Mouse (Mus musculus) gastrocnemius, postnatal 14 days (tissue): ENCODE results near the gene Olig2. TPM values are rescaled to one million over a fixed set of nuclear protein-coding genes. Genes with fewer than 3 reads are reported as not detected.

Experiments used
- DNase-seq: peaks from one replicate; pipeline ENCODE4 v3.0.0; 2021; ENCODE audit warnings: mixed read lengths
- intact Hi-C: fragments of 180-260 bp; cut with DNase I; formaldehyde crosslinking; loops from one replicate; pipeline ENCODE4 v1.15.1; 2025; ENCODE audit warnings: low total_unique reads
- long read RNA-seq, 2 experiments: library from polyadenylated mRNA; stranded (forward); transcript quantifications; one replicate each; pipeline ENCODE4 v2.0.0; 2021
- total RNA-seq, 2 experiments: library from RNA; stranded (reverse); gene quantifications; 2 replicates each; pipeline ENCODE4 v1.2.3; 2021

Olig2 gene
- not detected for total RNA-seq
- long read RNA-seq, experiment 1, result 0 reads
- long read RNA-seq, experiment 2, result 0 reads

DNA sequence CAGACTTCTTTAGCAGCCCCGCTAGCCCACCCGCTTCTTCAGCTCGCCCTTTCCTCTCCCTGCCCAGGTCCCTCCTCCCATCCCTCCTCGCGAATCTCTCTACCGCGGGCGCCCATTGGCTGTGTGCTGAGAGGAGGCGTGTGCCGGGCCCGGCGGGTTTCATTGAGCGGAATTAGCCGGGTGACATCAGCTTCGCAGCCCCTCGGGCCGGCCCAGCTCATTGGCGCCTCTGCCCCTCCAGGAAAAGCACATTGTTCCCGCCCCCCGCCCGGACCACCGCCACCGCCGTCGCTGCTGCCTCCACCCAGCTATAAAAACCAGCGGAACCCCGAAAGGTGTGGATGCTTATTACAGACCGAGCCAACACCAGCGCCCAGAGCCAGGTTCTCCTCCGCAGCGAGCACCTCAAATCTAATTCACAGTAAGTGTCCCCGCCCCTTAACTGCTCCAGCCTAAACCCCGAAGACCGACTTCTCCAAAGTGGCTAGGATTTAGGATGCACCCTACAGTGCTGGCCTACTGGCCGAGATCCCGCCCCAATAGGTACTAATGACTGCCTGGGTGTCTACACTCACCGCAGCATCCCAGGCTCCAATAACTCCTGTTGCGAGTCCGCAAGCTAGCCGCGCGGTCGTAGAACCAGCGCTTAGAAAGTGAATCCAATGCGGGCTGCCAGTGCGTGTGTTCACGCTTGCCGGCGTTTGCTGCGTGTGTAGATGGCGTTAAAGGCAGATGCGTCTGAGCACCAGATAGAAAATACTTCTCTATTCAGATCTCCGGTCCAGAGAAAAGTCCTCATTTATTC is at the start of gene Olig2:
Gene Olig2 (plus strand): TSS at position 225 of the 805 bp plus-strand sequence.
- intact Hi-C loops, result no loop called here
- no peak for DNase-seq

DNA sequence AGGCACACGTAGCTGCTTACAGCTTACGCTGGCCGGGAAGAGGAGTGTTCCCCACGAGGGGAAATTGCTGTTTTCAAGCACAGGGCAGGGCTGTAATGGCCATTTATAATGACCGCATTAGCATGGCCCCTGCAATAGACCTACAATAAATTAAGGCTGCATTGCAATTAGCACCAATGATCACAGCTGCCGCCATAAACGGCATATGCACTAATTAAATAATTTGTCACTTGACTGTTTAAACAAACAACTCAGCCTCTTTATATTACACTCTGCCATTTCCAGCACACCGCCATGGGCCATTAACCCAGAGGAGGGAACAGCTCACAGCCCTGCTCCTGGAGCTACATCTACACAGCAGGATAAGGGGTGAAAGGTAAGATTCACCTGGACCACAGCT is 49.4 kb upstream of the Olig2 start:
- DNase-seq, result no peak
- intact Hi-C loops, result no loop called here

- intact Hi-C loops, result no loop called here
- no peak for DNase-seq
Observed at GRCm38 (mm10) chr16:91187046-91187445, 38.2 kb upstream of the Olig2 start.

DNA sequence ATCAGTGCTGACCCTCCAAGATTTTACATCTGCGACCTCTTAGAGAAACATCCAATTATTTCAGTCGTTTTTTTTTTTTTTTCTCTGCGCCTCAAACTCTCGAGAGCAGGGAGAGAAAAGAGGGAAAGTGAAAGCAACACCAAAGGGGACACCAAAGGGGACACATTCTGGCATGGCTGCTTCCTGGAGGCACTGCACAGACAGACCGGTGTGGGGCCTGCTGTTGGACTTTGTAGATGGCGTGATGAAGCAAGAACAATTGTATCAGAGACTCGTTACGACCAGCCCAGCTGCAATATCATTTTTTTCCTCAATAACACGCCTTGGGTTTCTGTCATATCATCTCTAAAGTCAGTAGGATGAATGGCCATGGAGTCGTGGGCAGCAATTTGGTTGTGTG is 37.6 kb upstream of the Olig2 start:
- no peak for DNase-seq
- intact Hi-C loops, result no loop called here

DNA sequence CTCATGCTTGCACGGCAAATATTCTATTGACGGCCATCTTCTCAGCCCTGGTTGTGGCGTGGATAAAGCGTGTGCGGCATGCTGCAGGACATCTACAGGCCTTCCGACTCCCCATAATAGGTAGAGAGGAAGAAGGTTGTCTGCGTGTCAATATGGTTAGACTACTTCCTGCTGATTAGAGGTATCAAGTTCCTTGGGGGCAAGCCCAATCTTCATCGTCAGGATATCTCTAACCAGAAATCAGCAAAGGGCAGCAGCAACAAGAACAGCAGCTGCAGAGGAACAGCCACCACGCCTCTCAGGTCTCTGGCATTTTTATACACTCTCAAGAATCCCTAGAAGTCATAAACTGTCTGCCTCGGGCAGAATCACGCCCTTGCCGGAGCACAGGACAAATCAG is 37.0 kb upstream of the Olig2 start:
- intact Hi-C loops, result no loop called here
- DNase-seq, result no peak

DNA sequence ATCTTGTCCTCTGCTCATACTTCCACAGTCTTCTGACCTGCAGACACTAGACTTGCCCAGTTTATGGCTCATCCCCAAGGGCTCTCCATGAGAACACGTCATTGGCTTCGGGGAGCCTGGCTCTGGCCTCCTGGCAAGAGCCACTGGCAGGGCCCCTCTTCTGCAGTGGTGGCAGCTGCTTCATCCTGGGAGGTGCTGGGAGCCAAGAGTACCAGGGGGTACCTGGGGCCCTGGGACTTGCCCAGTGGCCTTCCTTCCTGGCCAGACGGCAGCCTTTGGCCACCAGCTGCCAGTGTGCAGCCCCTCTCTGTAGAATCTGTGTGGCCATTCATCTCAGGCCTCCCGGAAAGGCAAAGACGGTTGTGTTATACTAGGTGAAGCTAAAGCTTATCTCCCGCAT is 34.0 kb upstream of the Olig2 start:
- DNase-seq, result peak; percentile 14
- intact Hi-C loops, result no loop called here

DNA sequence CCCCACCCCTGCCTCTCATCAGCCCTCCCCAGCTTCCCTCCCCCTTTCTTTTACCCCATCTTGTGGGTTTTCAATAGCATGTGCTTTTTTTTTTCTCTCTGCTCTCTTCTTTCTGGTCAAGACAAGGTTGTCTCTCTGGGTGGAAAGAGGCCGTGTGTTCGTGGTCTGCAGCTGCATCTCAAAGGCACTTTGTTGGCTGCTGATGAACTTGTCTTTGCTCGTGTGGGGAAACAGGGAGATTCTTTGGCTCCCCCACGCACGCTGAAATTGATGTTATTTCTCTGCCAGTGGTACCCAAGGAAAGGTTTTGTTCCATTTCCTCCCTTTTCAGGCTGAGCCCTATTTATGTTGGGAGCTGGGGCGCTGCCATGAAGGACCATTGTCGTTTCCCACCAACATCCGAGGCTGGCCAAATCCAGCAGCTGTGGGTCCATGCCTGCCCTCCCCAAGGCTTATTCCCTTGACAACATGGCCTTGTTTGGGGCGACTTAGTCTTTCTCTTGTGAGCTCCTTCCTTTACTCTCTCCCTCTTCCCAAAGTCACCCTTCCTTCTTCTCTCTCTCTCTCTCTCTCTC is 33.5 kb upstream of the Olig2 start:
- no peak for DNase-seq
- intact Hi-C loops, result no loop called here

DNA sequence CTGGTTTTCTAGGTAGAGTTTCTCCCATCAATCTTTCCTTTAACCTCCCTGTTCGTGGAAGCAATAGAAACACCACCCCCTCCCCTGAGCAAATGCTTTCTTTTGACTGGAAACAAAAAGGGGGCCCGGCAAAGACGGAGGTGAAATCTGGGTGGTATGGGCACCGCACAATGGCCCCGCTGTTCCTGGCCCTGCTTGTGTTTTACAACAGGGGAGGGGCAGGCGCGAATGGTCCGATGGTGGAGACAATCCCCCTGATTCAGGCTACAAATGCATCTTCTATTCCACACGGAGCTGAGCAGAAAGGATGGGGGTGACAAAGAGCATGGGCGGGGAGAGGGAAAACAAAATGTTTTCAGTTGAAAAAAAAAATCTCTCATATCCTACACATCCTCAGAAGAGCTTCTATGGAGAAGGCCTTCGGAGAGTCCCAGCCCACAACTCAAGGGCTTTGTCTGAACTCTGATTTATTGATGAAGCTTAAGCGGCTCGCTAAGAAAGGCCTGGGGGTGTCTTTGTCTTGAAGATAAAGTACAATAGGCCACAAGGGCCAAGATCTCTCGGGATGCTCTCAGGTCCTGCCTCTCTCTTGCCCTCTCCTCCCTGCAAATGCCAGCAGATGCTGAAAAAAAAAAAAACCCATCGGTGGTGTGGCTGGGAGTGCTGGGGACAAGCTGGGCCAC is 32.4 kb upstream of the Olig2 start:
- intact Hi-C loops, result no loop called here
- DNase-seq, result no peak

DNA sequence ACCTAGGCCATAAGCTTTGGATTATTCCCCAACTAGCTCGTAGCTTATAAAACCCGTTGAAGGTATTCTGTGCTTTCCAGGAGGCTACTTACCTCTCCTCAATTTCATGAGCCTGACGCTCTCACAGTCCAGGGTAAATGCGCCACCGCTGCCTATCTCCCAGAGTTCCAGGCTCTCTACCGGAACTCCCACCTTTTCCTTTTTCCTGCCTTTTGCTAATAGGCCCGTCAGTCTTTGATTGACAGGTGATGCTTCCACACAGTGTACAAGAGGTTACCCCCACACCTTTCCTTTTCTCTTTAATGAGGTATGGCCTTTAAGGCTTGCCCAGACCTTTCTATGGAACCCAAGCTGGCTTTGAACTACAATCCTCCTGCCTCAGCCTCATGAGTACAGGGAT is 25.4 kb upstream of the Olig2 start:
- intact Hi-C loops, result no loop called here
- DNase-seq, result no peak

GRCm38 (mm10) chr16:91202989-91203388 is 22.3 kb upstream of the Olig2 start:
- no peak for DNase-seq
- intact Hi-C loops, result no loop called here

DNA sequence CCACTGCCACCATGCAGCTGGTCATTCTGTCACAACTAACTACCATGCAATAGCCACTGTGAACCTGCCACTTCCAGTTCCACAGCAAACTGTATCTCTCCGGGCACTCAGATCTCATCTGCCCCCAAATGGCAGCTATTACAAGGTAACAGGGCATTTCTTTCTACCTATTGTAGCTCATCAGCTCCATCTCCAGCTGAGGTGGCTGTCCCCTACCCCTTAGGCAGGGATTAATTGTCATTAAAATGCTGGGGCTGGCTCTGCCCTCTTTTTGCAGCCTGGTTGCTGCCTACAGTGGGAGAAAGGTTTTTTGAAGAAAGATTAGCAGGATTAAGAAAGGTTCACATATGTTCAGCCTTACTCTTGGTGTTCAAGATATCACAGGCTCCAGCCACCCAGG is 18.9 kb upstream of the Olig2 start:
- DNase-seq, result no peak
- intact Hi-C loops, result no loop called here

DNA sequence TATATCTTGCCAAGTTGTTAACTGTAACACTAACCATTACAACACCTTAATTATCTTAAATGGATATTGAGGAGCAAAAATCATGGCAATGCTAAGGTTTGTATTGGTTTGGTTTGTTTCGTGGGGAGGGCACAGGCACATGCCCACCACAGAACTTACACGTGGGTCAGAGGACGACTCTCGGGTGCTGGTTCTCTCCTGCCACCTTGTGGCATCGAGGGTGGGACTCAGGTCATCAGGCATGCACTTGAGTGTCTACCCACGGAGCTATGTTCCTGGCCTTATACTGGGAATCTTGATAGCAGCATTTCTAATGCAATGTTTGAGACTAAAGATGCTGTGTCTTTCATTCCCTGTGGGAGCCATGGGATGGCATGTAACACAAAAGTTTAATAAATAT is 8.2 kb upstream of the Olig2 start:
- intact Hi-C loops, result no loop called here
- DNase-seq, result no peak

GRCm38 (mm10) chr16:91217948-91218347 is 7.3 kb upstream of the Olig2 start:
- no peak for DNase-seq
- intact Hi-C loops, result no loop called here

DNA sequence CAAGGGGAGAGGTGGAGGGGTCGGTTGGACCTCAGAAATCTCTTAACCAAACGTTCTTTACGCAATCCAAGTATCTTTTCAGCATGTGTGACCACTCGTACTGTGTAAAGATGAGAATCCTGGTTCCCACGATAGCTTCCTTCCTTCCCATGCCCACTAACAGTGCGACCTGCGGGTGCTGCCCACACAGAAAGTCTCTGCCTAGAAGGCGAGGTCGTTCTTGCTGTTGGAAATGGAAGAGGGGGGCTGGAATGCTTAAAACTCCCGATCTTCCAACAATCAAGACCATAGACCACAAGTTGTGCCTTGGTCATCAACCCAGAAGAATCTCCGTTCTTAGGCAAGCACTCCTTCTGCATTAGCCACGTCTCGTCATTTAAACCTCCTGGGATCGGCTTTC is 6.0 kb upstream of the Olig2 start:
- intact Hi-C loops, result no loop called here
- DNase-seq, result no peak

DNA sequence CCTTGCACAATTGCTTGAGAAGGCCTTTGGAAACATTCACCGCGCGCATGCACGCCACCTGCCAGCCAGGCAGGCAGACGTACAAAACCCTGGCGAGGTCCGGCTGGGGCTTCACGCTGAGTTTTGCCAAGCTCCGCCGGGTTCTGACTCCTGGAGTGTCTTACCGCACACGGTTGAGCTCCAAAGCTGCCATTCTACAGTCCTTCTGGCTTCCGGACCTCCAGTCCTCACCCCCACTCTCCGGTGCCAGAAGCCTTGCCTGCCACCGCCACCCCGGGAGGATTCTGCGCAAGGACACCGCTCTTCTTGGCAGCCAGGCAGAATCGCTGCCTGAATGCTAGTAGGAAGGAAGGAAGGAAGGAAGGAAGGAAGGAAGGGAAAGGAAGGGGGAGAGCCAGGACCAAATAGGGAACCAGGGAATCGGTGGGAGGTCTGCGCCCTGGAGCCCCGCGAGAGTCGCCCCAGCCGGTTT is 3.0 kb upstream of the Olig2 start:
- DNase-seq, result no peak
- intact Hi-C loops, result no loop called here

DNA sequence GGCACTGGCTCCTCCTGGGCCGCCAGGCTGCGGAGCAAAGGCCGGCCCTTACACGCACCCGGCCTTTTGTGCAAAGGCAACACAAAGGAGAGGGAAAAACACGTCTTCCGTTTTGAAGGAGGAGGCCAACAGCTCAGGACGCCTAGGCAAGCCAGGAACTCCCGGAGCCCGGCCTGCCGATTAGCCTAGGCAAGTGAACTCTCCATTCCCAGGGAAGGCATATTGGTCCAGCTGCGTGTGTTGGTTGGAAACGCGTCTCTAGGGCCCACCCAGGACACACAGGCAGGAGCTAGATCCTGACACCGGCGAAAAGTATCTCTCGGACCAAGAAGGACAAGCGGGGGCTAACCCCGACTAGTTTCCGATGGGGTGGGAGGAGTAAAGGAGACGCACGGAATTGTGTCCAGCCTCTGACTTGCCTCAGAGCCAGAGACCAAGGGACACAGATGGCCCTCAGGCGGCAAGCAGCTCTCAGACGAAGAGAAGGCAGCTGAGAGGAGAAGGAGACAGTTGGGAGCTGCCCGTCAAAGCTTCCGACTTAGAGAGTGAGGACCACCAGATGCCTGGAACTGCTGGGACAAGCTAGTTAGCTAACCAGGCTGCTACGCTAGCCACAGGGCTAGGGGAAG is 2.5 kb upstream of the Olig2 start:
- no peak for DNase-seq
- intact Hi-C loops, result no loop called here

GRCm38 (mm10) chr16:91223327-91224067 is 1.8 kb upstream of the Olig2 start:
- intact Hi-C loops, result no loop called here
- DNase-seq, result no peak

GRCm38 (mm10) chr16:91224068-91224402 is 1.2 kb upstream of the Olig2 start:
- intact Hi-C loops, result no loop called here
- DNase-seq, result no peak

DNA sequence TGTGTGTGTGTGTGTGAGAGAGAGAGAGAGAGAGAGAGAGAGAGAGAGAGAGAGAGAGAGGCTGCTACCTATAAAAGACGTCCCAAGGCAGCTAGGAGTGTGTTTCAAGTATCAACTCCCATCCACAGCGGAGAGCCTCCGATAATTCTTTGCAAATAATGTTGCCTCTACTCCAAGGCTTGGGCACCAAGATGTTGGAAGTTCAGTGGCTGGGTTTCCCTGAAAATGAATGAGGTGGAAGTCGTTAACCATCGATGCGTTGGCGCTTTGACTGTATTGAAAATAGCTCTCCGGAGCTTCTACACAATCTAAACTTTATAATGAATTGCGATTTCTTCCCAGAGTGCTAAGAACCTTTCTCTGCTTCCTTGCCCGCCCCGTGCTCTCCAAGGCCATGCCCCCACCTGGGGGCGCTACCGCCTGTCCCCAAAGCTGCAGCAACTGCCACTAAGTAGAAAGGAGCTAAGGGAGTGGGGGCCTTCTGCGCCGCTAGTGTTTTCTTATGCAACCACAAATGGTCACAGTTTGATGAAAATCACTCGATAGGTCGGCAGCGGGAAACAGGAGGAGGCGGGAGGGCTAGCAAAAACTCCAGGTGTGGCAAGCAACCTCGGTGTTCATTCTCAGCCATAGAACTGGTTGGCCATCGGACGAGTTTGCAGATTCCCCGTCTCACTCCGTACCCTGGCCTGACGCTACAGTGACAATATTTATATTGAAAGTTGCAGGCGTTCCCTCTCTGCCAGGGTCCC is 600 bp upstream of the Olig2 start:
- intact Hi-C loops, result no loop called here
- no peak for DNase-seq
